Mouse (Mus musculus): ENCODE measurements around the gene Lrrc41. TPM values are rescaled to one million over a fixed set of nuclear protein-coding genes. Genes with fewer than 3 reads are reported as not detected.
A peak's percentile ranks its signal among the peaks of the same experiment; 100 is the strongest.

Gene Lrrc41
- polyA plus RNA-seq, 1 experiment from 2014 or later = 73.7 TPM

DNA sequence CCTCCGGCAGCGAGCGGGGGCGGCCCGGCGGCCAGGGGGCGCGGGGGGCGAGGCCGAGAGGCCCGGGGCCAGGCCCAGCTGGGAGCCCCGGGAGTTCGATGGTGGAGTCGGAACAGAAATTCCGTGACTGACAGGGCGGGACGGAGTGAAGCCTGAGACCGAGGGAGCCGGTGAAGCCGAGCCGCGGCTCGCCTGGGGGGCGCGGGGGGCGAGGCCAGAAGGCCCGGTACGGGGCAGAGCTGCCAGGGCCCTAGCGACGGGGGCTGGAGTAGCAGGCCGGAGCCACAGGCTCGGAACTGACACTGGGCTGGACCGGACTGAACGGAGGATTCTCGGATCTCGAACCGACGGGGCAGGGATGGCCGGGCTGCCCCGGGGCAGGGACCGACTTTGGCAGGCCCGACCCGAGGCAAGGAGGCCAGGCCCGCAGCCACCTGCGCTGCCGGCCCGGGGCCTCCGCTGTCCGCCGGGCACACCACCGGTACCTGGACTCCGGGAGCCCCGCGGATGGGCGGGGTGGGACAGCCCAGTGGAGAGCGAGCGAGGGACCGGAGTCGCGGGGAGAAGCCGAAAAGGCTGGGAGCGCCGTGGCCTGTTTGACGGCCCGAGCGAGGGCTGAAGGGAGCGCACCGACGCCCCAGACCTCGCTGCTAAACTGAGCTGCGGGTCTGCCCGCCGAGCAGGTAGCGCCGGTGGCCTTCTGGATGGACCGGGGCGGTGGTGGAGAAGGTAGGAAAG lies 731 bp downstream of the Lrrc41 start:
- H3K4me3 ChIP-seq (ENCODE audit: low read depth, low read length) = peak overlapping the region; percentile 99
- no peaks in the 10 kb centered on the region for H3K9me3 ChIP-seq (replicated peaks; ENCODE audit: control insufficient read depth, low read length, poor library complexity, severe bottlenecking)
- peak overlapping the region; percentile 99 for H3K9ac ChIP-seq (ENCODE audit: low read depth, low read length)
- H3K4me2 ChIP-seq (ENCODE audit: low read length) = peak overlapping the region; percentile 97
- no peaks in the 10 kb centered on the region for H3K27me3 ChIP-seq (ENCODE audit: control insufficient read depth, insufficient read depth, low read depth, low read length)
- WGBS = 0% methylated on average over 76 of the region's 77 CpGs
- H3K36me3 ChIP-seq (ENCODE audit: control insufficient read depth, insufficient read depth, low read length) = peaks cover 6% of the 10 kb centered on the region
- ATAC-seq = peak; percentile 74
- peaks cover 32% of the 10 kb centered on the region for H3K4me1 ChIP-seq (ENCODE audit: control insufficient read depth, insufficient read depth, low read length)
- peak overlapping the region; percentile 93 for H3K27ac ChIP-seq (ENCODE audit: low read length)

DNA sequence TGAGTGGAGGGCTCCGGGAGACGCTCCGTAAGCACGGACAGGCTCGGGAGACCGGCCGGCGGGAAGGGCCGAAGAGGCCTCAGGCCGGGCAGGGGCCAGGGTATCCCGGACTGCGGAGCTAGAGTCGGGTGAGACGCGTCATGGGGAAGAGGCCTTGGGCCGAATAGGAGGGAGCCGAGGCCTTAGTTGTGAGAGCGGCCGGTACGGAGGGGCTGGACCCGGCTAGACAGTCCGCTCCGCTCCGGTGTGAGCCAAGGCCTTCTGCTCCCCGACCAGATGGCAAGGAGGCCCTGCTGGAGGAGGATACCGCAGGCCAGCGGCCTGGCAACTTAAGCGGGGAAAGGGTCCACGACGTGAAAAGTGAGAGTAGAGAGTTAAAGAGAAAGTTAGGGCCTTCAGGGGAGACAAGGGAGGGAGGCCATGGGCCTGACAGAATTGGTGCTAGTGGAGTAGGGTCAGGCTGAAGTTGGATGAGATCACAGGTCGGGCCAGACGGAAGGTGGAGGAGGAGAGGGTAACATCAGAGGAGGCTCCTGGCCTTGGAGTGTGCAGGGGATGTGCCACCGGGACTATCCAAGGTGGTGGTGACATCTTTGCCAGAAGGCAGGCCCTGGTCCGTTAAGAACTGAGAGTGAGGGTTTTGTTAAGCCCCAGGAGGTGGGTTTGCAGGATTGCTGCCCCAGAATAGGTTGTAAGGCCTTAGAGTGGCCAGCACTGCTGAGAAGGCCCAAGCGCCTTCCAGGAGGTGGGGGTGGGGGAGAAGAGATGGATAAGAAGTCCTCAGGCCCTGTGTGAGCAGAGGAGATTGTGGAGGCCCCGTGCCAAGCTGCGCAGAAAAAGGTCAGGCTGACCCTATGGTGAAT lies 1.5 kb downstream of the Lrrc41 start:
- H3K4me2 ChIP-seq (ENCODE audit: low read length) = peak overlapping the region; percentile 97
- H3K36me3 ChIP-seq (ENCODE audit: control insufficient read depth, insufficient read depth, low read length) = peaks cover 12% of the 10 kb centered on the region

DNA sequence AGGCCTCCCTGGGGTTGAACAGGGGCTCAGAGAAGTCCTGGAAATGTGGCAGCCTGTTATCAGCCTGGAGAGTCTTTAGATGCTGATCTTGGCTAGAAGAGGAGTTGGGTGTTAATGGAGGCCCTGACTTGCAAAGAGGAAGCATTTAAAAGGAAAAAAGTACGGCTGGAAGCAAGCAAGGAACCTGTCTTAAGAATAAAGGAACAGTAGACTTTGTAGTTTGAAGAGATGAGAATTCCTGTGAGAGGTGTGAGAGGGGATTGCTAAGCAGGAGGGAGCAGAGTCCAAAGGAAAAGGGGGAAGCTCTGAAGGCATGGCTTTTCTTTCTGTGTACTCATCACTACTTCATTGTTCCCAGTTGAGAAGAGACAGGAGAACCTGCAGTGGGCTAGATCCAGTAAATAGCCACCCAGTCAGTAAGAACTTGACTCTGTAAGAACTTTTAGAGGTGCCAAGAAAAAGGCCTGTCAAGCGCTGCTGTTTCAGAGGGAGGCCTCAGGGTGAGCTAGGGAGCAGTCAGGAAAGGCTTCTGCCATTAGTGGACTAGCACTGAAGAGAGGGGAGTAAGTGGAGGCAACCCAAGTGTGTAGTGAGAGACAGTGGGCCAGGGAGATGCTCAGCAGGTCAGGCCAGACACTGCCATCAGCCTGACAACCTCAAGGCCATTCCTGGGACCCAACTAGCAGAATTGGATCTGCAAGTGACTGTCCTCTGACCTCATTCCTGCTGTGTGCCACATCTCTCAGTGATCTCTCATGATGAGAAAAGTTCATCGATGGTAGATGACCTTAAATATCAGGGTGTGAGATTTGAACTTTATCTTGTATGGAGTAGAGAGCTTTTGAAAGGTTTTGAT lies 2.4 kb downstream of the Lrrc41 start:
- no peak for ATAC-seq
- Histone ChIP-seq H3K4me2 (ENCODE audit: low read length) (peak overlapping the region; percentile 97), H3K9ac (ENCODE audit: low read depth, low read length) (peak overlapping the region; percentile 99), H3K4me1 (ENCODE audit: control insufficient read depth, insufficient read depth, low read length) (peaks cover 30% of the 10 kb centered on the region), H3K27ac (ENCODE audit: low read length) (peak overlapping the region; percentile 93), H3K27me3 (ENCODE audit: control insufficient read depth, insufficient read depth, low read depth, low read length) (no peaks in the 10 kb centered on the region), H3K4me3 (ENCODE audit: low read depth, low read length) (peak overlapping the region; percentile 99), H3K36me3 (ENCODE audit: control insufficient read depth, insufficient read depth, low read length) (peaks cover 16% of the 10 kb centered on the region), H3K9me3 (replicated peaks; ENCODE audit: control insufficient read depth, low read length, poor library complexity, severe bottlenecking) (no peaks in the 10 kb centered on the region)
- WGBS = 58% methylated on average over 3 of the region's 3 CpGs

More for the DNA sequence above, 1.5 kb downstream of the Lrrc41 start:
- peak; percentile 13 for ATAC-seq
- Histone ChIP-seq H3K4me1 (ENCODE audit: control insufficient read depth, insufficient read depth, low read length) (peaks cover 32% of the 10 kb centered on the region), H3K27me3 (ENCODE audit: control insufficient read depth, insufficient read depth, low read depth, low read length) (no peaks in the 10 kb centered on the region), H3K4me3 (ENCODE audit: low read depth, low read length) (peak overlapping the region; percentile 99), H3K9me3 (replicated peaks; ENCODE audit: control insufficient read depth, low read length, poor library complexity, severe bottlenecking) (no peaks in the 10 kb centered on the region), H3K27ac (ENCODE audit: low read length) (peak overlapping the region; percentile 93), H3K9ac (ENCODE audit: low read depth, low read length) (peak overlapping the region; percentile 99)
- WGBS = 2% methylated on average over 36 of the region's 37 CpGs

DNA sequence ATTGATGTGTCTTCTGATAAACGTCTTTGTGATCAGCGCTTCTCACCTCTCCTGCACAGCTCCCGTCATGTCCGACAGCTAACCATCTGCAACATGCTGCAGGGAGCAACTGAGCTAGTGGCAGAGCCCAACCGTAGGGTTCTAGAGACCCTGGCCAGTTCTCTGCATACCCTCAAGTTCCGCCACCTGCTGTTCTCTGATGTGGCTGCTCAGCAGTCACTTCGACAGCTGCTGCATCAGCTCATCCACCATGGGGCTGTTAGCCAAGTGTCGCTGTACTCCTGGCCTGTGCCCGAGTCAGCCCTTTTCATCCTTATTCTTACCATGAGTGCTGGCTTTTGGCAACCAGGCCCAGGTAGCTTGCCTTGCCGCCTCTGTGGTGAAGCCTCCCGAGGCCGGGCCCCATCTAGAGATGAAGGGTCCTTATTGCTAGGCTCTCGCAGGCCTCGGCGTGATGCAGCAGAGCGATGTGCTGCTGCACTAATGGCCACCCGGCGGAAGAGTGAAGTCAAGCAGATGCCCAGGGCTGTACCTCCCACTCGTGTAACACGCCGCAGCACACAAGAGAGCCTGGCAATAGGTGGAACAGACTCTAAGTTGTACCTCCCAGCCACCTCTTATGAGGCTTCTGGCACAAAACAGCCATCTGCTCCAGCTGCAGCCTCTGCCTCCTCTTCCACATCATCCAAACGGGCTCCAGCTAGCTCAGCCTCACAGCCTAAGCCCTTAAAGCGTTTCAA lies 13.6 kb downstream of the Lrrc41 start:
- H3K9me3 ChIP-seq (replicated peaks; ENCODE audit: control insufficient read depth, low read length, poor library complexity, severe bottlenecking) = no peaks in the 10 kb centered on the region
- no peak overlapping the region for H3K27ac ChIP-seq (ENCODE audit: low read length)
- WGBS = 92% methylated on average over 23 of the region's 23 CpGs
- no peak overlapping the region for H3K4me2 ChIP-seq (ENCODE audit: low read length)
- H3K4me1 ChIP-seq (ENCODE audit: control insufficient read depth, insufficient read depth, low read length) = no peaks in the 10 kb centered on the region
- H3K4me3 ChIP-seq (ENCODE audit: low read depth, low read length) = no peak overlapping the region
- H3K36me3 ChIP-seq (ENCODE audit: control insufficient read depth, insufficient read depth, low read length) = peaks cover 53% of the 10 kb centered on the region
- H3K9ac ChIP-seq (ENCODE audit: low read depth, low read length) = no peak overlapping the region
- no peaks in the 10 kb centered on the region for H3K27me3 ChIP-seq (ENCODE audit: control insufficient read depth, insufficient read depth, low read depth, low read length)
- ATAC-seq = no peak

GRCm38 (mm10) chr4:116096291-116096690 lies 21.2 kb downstream of the Lrrc41 start:
- H3K4me3 ChIP-seq (ENCODE audit: low read depth, low read length) = no peak overlapping the region
- no peak overlapping the region for H3K9ac ChIP-seq (ENCODE audit: low read depth, low read length)
- H3K4me2 ChIP-seq (ENCODE audit: low read length) = no peak overlapping the region
- H3K9me3 ChIP-seq (replicated peaks; ENCODE audit: control insufficient read depth, low read length, poor library complexity, severe bottlenecking) = no peaks in the 10 kb centered on the region
- no peaks in the 10 kb centered on the region for H3K4me1 ChIP-seq (ENCODE audit: control insufficient read depth, insufficient read depth, low read length)
- 91% methylated on average over 10 of the region's 10 CpGs for WGBS
- H3K27ac ChIP-seq (ENCODE audit: low read length) = no peak overlapping the region
- H3K36me3 ChIP-seq (ENCODE audit: control insufficient read depth, insufficient read depth, low read length) = peaks cover 69% of the 10 kb centered on the region
- no peak for ATAC-seq
- no peaks in the 10 kb centered on the region for H3K27me3 ChIP-seq (ENCODE audit: control insufficient read depth, insufficient read depth, low read depth, low read length)

GRCm38 (mm10) chr4:116097211-116097610 lies 22.1 kb downstream of the Lrrc41 start:
- no peak overlapping the region for H3K4me2 ChIP-seq (ENCODE audit: low read length)
- no peaks in the 10 kb centered on the region for H3K9me3 ChIP-seq (replicated peaks; ENCODE audit: control insufficient read depth, low read length, poor library complexity, severe bottlenecking)
- H3K4me3 ChIP-seq (ENCODE audit: low read depth, low read length) = no peak overlapping the region
- no peaks in the 10 kb centered on the region for H3K4me1 ChIP-seq (ENCODE audit: control insufficient read depth, insufficient read depth, low read length)
- no peak overlapping the region for H3K9ac ChIP-seq (ENCODE audit: low read depth, low read length)
- no peak for ATAC-seq
- WGBS = 92% methylated on average over 8 of the region's 8 CpGs
- H3K36me3 ChIP-seq (ENCODE audit: control insufficient read depth, insufficient read depth, low read length) = peaks cover 65% of the 10 kb centered on the region
- no peaks in the 10 kb centered on the region for H3K27me3 ChIP-seq (ENCODE audit: control insufficient read depth, insufficient read depth, low read depth, low read length)
- no peak overlapping the region for H3K27ac ChIP-seq (ENCODE audit: low read length)

- ATAC-seq = no peak
- 85% methylated on average over 7 of the region's 7 CpGs for WGBS
Observed at GRCm38 (mm10) chr4:116100959-116101358, 25.9 kb downstream of the Lrrc41 start.

GRCm38 (mm10) chr4:116105278-116105677 lies 30.2 kb downstream of the Lrrc41 start:
- no peaks in the 10 kb centered on the region for H3K9me3 ChIP-seq (replicated peaks; ENCODE audit: control insufficient read depth, low read length, poor library complexity, severe bottlenecking)
- H3K27ac ChIP-seq (ENCODE audit: low read length) = no peak overlapping the region
- no peaks in the 10 kb centered on the region for H3K27me3 ChIP-seq (ENCODE audit: control insufficient read depth, insufficient read depth, low read depth, low read length)
- H3K9ac ChIP-seq (ENCODE audit: low read depth, low read length) = no peak overlapping the region
- ATAC-seq = no peak
- H3K36me3 ChIP-seq (ENCODE audit: control insufficient read depth, insufficient read depth, low read length) = no peaks in the 10 kb centered on the region
- no peak overlapping the region for H3K4me2 ChIP-seq (ENCODE audit: low read length)
- H3K4me3 ChIP-seq (ENCODE audit: low read depth, low read length) = no peak overlapping the region
- 97% methylated on average over 5 of the region's 5 CpGs for WGBS
- no peaks in the 10 kb centered on the region for H3K4me1 ChIP-seq (ENCODE audit: control insufficient read depth, insufficient read depth, low read length)

More at GRCm38 (mm10) chr4:116100959-116101358, 25.9 kb downstream of the Lrrc41 start:
- H3K4me1 ChIP-seq (ENCODE audit: control insufficient read depth, insufficient read depth, low read length) = no peaks in the 10 kb centered on the region
- H3K9ac ChIP-seq (ENCODE audit: low read depth, low read length) = no peak overlapping the region
- H3K4me3 ChIP-seq (ENCODE audit: low read depth, low read length) = no peak overlapping the region
- H3K4me2 ChIP-seq (ENCODE audit: low read length) = no peak overlapping the region
- H3K9me3 ChIP-seq (replicated peaks; ENCODE audit: control insufficient read depth, low read length, poor library complexity, severe bottlenecking) = no peaks in the 10 kb centered on the region
- no peak overlapping the region for H3K27ac ChIP-seq (ENCODE audit: low read length)
- no peaks in the 10 kb centered on the region for H3K27me3 ChIP-seq (ENCODE audit: control insufficient read depth, insufficient read depth, low read depth, low read length)
- peaks cover 37% of the 10 kb centered on the region for H3K36me3 ChIP-seq (ENCODE audit: control insufficient read depth, insufficient read depth, low read length)

All from midbrain, embryonic 16.5 days (tissue).